Mouse (Mus musculus) G1E (cell line): ENCODE data around the gene Dpm2.

ENCODE experiments used
- CTCF ChIP-seq: IDR thresholded peaks from 2 replicates; pipeline ENCODE4 v1.5.1; 2012; ENCODE audit warnings: low read depth, low read length, inconsistent platforms, mixed read lengths
- TAL1 ChIP-seq: conservative IDR thresholded peaks from 2 replicates; pipeline ENCODE4 v1.6.1; 2012; ENCODE audit warnings: low read depth, low read length, inconsistent platforms, mixed read lengths

DNA sequence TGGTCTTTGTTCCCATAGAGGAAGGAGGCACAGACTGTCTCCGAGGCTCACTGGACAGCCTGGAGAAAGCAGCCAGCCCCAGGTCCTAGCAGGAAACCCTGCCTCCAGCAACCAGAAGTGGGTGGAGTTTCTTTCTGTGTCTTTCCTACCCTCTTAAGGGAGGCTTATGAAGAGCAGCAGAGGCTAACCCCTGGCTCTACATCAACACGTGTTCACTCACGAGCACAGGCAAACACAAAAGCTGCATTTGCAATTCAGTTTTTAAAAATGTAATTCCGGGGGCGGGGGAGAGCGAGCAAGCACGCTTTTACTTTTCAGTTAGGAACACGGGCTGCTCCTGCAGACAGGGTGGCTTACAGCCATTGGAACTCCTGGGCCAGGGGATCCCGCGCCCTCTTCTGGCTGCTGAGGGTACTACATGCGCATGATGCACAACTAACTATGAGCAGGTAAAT, 32.0 kb downstream of the Dpm2 start:
- TF ChIP-seq TAL1 (no peak), CTCF (peak; percentile 98)
